Comparison of ENCODE assay signal across 8 mouse cellular contexts in the genomic region with DNA sequence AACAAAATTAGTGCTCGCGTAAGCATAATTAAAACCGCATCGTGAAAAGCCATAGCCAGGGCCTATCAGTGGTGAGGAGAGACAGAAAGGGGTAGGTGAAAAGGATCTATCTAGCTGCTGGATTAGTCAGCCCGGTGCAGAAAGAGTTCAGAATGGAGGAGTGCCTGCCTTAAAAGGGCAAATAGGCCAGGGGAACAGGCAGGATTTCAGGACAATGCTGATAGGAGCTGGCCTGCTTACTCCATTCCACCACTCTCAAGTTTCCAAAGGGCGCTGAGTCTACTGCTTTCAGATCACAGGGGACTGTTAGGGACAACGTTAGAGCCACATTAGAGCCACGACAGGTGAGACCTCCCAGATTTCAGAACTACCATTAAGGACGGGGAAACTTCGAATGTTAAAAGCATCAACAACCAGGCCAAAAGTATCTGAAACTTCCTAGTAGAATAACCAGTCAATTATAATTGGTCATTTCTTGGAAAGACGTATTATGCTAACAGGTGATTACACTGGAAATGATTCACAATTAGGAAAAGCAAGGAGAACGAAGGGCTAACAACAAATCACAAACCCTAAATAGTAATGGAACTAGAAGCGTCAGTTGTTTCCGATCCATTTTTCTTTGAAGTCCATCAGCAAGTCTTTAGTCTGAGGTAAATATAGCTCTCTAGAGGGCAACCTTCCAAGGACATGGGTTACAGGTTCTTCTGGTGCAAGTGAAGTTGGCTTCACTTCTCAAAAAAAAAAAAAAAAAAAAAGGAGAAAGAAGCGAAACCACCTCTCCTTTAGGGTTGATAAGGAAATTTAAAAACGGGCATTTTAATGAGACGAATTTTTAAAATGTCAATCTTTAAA. TPM values are rescaled to one million over a fixed set of nuclear protein-coding genes. Genes with fewer than 3 reads are reported as not detected.
DNase-seq lines count a peak whose midpoint lies in the region; TF ChIP-seq lines count a peak whose summit lies in the region.

No protein-coding gene starts in this region.

- peak overlapping the region; percentile 82 for H3K4me3 ChIP-seq in lung, adult 2 months (replicated peaks; ENCODE audit: extremely low read depth, low read depth, low read length)
- H3K4me3 ChIP-seq in hindbrain, embryonic 10.5 days = peak overlapping the region; percentile 81
- H3K4me3 ChIP-seq in macrophage (ENCODE audit: inconsistent target) = peak overlapping the region; percentile 56

- H3K79me2 ChIP-seq in macrophage (ENCODE audit: inconsistent target) = peaks cover 54% of the 10 kb centered on the region

- H3K9me3 ChIP-seq in hindbrain, embryonic 10.5 days = no peaks in the 10 kb centered on the region

- TF ChIP-seq CTCF in lung, adult 2 months (IDR thresholded peaks at IDR 0.05; ENCODE audit: insufficient read depth, low read length) = no peak

- peaks cover 10% of the 10 kb centered on the region for H3K27me3 ChIP-seq in hindbrain, embryonic 10.5 days (ENCODE audit: insufficient read depth, poor library complexity, severe bottlenecking)

- H3K4me1 ChIP-seq in lung, adult 2 months (ENCODE audit: control insufficient read depth, insufficient read depth, low read length) = peaks cover 5% of the 10 kb centered on the region; the same call in 1 of the 2 replicates
- peaks cover 25% of the 10 kb centered on the region for H3K4me1 ChIP-seq in hindbrain, embryonic 10.5 days (replicated peaks)

- WGBS in lung, adult 2 months = 26% methylated on average over 17 of the region's 17 CpGs
- WGBS in hindbrain, embryonic 10.5 days = 23% methylated on average over 17 of the region's 17 CpGs
- WGBS in macrophage (ENCODE audit: missing documents) = 55% methylated on average over 17 of the region's 17 CpGs

- no peaks in the 10 kb centered on the region for H3K36me3 ChIP-seq in hindbrain, embryonic 10.5 days
- H3K36me3 ChIP-seq in macrophage (ENCODE audit: inconsistent target) = no peaks in the 10 kb centered on the region

- no peak for TF ChIP-seq POLR2A in lung, adult 2 months (IDR thresholded peaks at IDR 0.05; ENCODE audit: borderline replicate concordance, extremely low read depth, low read depth, low read length)

- DNase-seq in lung, adult 2 months = no peak
- no peak for DNase-seq in lung, postnatal 10 days
- peak; percentile 40 for DNase-seq in embryo, embryonic 9.5 days (ENCODE audit: extremely low spot score)
- DNase-seq in hindbrain, embryonic 10.5 days (ENCODE audit: low spot score) = peak; percentile 16
- no peak for DNase-seq in spleen, adult 12 weeks (ENCODE audit: low spot score)
- no peak for DNase-seq in cerebellum, postnatal 25 days
- no peak for DNase-seq in layer of hippocampus, adult 11-12 months (ENCODE audit: low spot score)

- H3K27ac ChIP-seq in hindbrain, embryonic 10.5 days = peak overlapping the region; percentile 95
- peak overlapping the region; percentile 52 for H3K27ac ChIP-seq in macrophage

RNA-seq across cellular contexts. Expression of gene Crybg3, which starts 1.1 kb away (rescaled TPM):
- 9.4 and 21.5 TPM in 2 replicates for polyA plus RNA-seq in lung, adult 2 months (2012; rRNA removed)
- polyA plus RNA-seq in hindbrain, embryonic 10.5 days (2016; fragmentation: Nextera tagmentation; extraction: Ambion mirVana) = 5.5 and 6.5 TPM in 2 replicates
- 100 to 1,000 TPM in 5 of 26 experiments, 10 to 100 TPM in 21; 25.0 to 196 (median 61.1) TPM for total RNA-seq in macrophage (2018; cell fraction: chromatin; rRNA removed)
- total RNA-seq in macrophage (2018; cell fraction: cytosol; rRNA removed) = 10 to 100 TPM; 12.1 to 34.3 (median 16.9) TPM
- 100 to 1,000 TPM in 1 of 26 experiments, 10 to 100 TPM in 25; 18.9 to 136 (median 38.1) TPM for total RNA-seq in macrophage (2018; cell fraction: nucleus; rRNA removed)
- polyA plus RNA-seq in macrophage (2018) = 10.0 to 23.3 TPM (median 12.1 TPM) in 3 replicates

RNA-seq across cellular contexts. Expression of gene Arl6, which starts 39.6 kb away (rescaled TPM):
- 2.2 and 4.0 TPM in 2 replicates for polyA plus RNA-seq in lung, adult 2 months (2012; rRNA removed)
- polyA plus RNA-seq in hindbrain, embryonic 10.5 days (2016; fragmentation: Nextera tagmentation; extraction: Ambion mirVana) = 49.8 and 52.6 TPM in 2 replicates
- 1 to 10 TPM in 19 of 26 experiments, under 1 TPM in 3, not detected in 4; 0.51 to 6.8 (median 2.1) TPM for total RNA-seq in macrophage (2018; cell fraction: chromatin; rRNA removed)
- 1 to 10 TPM; 2.1 to 7.5 (median 4.9) TPM for total RNA-seq in macrophage (2018; cell fraction: cytosol; rRNA removed)
- total RNA-seq in macrophage (2018; cell fraction: nucleus; rRNA removed) = 1 to 10 TPM in 19 of 26 experiments, under 1 TPM in 6, not detected in 1; 0.32 to 7.4 (median 2.3) TPM
- 3.8 to 6.6 TPM (median 5.2 TPM) in 3 replicates for polyA plus RNA-seq in macrophage (2018)

Comparison
In these comparisons a context has a peak if more than half of its experiments do, and no peak if none do; other contexts are left out.
1. DNase-seq: peak in embryo, embryonic 9.5 days (single experiment) and hindbrain, embryonic 10.5 days (single experiment); none in lung, adult 2 months (single experiment), lung, postnatal 10 days (single experiment), spleen, adult 12 weeks (single experiment), cerebellum, postnatal 25 days (0 of 2) and layer of hippocampus, adult 11-12 months (single experiment).
2. Peak in every context shown above with its lines, with median percentiles within 50 percentile points of each other: H3K4me3 ChIP-seq.